Mouse (Mus musculus): Measurements from ENCODE around the gene Abca2. TPM values are rescaled to one million over a fixed set of nuclear protein-coding genes. Genes with fewer than 3 reads are reported as not detected.
A peak's percentile ranks its signal among the peaks of the same experiment; 100 is the strongest.

The Abca2 gene
- polyA plus RNA-seq, 1 experiment = 61.1 TPM

GRCm38 (mm10) chr2:25432326-25433098 is 4.0 kb downstream of the Abca2 start:
- Histone ChIP-seq H3K4me3 (ENCODE audit: extremely low read depth, insufficient read depth, insufficient read length) (no peak overlapping the region), H3K36me3 (ENCODE audit: control insufficient read depth, insufficient read depth, low read length) (peaks cover 1% of the 10 kb centered on the region), H3K27ac (ENCODE audit: insufficient read depth, low read length) (no peak overlapping the region), H3K4me1 (ENCODE audit: control insufficient read depth, insufficient read depth, insufficient read length) (peaks cover 5% of the 10 kb centered on the region), H3K27me3 (ENCODE audit: control insufficient read depth, insufficient read depth, low read length) (no peaks in the 10 kb centered on the region)
- TF ChIP-seq CTCF (IDR thresholded peaks at IDR 0.05; ENCODE audit: extremely low read depth, insufficient read depth, insufficient read length, insufficient replicate concordance) (no peak), POLR2A (IDR thresholded peaks at IDR 0.05; ENCODE audit: low read depth, low read length) (no peak)
- WGBS = 86% methylated on average over 11 of the region's 11 CpGs
- no peak for DNase-seq (ENCODE audit: low read depth in 1 of 2, low spot score in 2 of 2)

- no peak for DNase-seq (ENCODE audit: low read depth in 1 of 2, low spot score in 2 of 2)
- WGBS = 92% methylated on average over 17 of the region's 17 CpGs
- peaks cover 5% of the 10 kb centered on the region for H3K4me1 ChIP-seq (ENCODE audit: control insufficient read depth, insufficient read depth, insufficient read length)
- H3K36me3 ChIP-seq (ENCODE audit: control insufficient read depth, insufficient read depth, low read length) = peaks cover 5% of the 10 kb centered on the region
- H3K27me3 ChIP-seq (ENCODE audit: control insufficient read depth, insufficient read depth, low read length) = no peaks in the 10 kb centered on the region
- H3K4me3 ChIP-seq (ENCODE audit: extremely low read depth, insufficient read depth, insufficient read length) = no peak overlapping the region
- TF ChIP-seq CTCF (IDR thresholded peaks at IDR 0.05; ENCODE audit: extremely low read depth, insufficient read depth, insufficient read length, insufficient replicate concordance) (no peak), POLR2A (IDR thresholded peaks at IDR 0.05; ENCODE audit: low read depth, low read length) (no peak)
- no peak overlapping the region for H3K27ac ChIP-seq (ENCODE audit: insufficient read depth, low read length)
These were observed 4.6 kb downstream of the Abca2 start for GRCm38 (mm10) chr2:25433101-25433500.

GRCm38 (mm10) chr2:25434292-25434691 is 5.8 kb downstream of the Abca2 start:
- peaks cover 7% of the 10 kb centered on the region for H3K36me3 ChIP-seq (ENCODE audit: control insufficient read depth, insufficient read depth, low read length)
- H3K27ac ChIP-seq (ENCODE audit: insufficient read depth, low read length) = no peak overlapping the region
- H3K4me3 ChIP-seq (ENCODE audit: extremely low read depth, insufficient read depth, insufficient read length) = no peak overlapping the region
- WGBS = 90% methylated on average over 8 of the region's 8 CpGs
- H3K27me3 ChIP-seq (ENCODE audit: control insufficient read depth, insufficient read depth, low read length) = no peaks in the 10 kb centered on the region
- H3K4me1 ChIP-seq (ENCODE audit: control insufficient read depth, insufficient read depth, insufficient read length) = peaks cover 3% of the 10 kb centered on the region; the same call in 1 of the 2 replicates
- peak in 1 of 2 experiments; percentile 2 for DNase-seq (ENCODE audit: low read depth in 1 of 2, low spot score in 2 of 2)
- TF ChIP-seq CTCF (IDR thresholded peaks at IDR 0.05; ENCODE audit: extremely low read depth, insufficient read depth, insufficient read length, insufficient replicate concordance) = no peak
- no peak for TF ChIP-seq POLR2A (IDR thresholded peaks at IDR 0.05; ENCODE audit: low read depth, low read length)

- DNase-seq (ENCODE audit: low read depth in 1 of 2, low spot score in 2 of 2) = no peak
- 85% methylated on average over 10 of the region's 10 CpGs for whole genome bisulfite sequencing
- H3K36me3 ChIP-seq (ENCODE audit: control insufficient read depth, insufficient read depth, low read length) = peaks cover 15% of the 10 kb centered on the region
These were observed 7.8 kb downstream of the Abca2 start for GRCm38 (mm10) chr2:25436286-25436820.

GRCm38 (mm10) chr2:25441067-25441466 is 12.6 kb downstream of the Abca2 start:
- 90% methylated on average over 20 of the region's 20 CpGs for WGBS
- H3K27me3 ChIP-seq (ENCODE audit: control insufficient read depth, insufficient read depth, low read length) = no peaks in the 10 kb centered on the region
- H3K4me1 ChIP-seq (ENCODE audit: control insufficient read depth, insufficient read depth, insufficient read length) = no peaks in the 10 kb centered on the region
- H3K27ac ChIP-seq (ENCODE audit: insufficient read depth, low read length) = no peak overlapping the region
- DNase-seq (ENCODE audit: low read depth in 1 of 2, low spot score in 2 of 2) = no peak
- TF ChIP-seq POLR2A (IDR thresholded peaks at IDR 0.05; ENCODE audit: low read depth, low read length) (no peak), CTCF (IDR thresholded peaks at IDR 0.05; ENCODE audit: extremely low read depth, insufficient read depth, insufficient read length, insufficient replicate concordance) (no peak)
- H3K4me3 ChIP-seq (ENCODE audit: extremely low read depth, insufficient read depth, insufficient read length) = no peak overlapping the region
- H3K36me3 ChIP-seq (ENCODE audit: control insufficient read depth, insufficient read depth, low read length) = peaks cover 28% of the 10 kb centered on the region

More at GRCm38 (mm10) chr2:25436286-25436820, 7.8 kb downstream of the Abca2 start:
- Histone ChIP-seq H3K4me3 (ENCODE audit: extremely low read depth, insufficient read depth, insufficient read length) (no peak overlapping the region), H3K4me1 (ENCODE audit: control insufficient read depth, insufficient read depth, insufficient read length) (no peaks in the 10 kb centered on the region), H3K27me3 (ENCODE audit: control insufficient read depth, insufficient read depth, low read length) (no peaks in the 10 kb centered on the region), H3K27ac (ENCODE audit: insufficient read depth, low read length) (no peak overlapping the region)
- no peak for TF ChIP-seq POLR2A (IDR thresholded peaks at IDR 0.05; ENCODE audit: low read depth, low read length)
- TF ChIP-seq CTCF (IDR thresholded peaks at IDR 0.05; ENCODE audit: extremely low read depth, insufficient read depth, insufficient read length, insufficient replicate concordance) = no peak

- Histone ChIP-seq H3K27ac (ENCODE audit: insufficient read depth, low read length) (no peak overlapping the region), H3K27me3 (ENCODE audit: control insufficient read depth, insufficient read depth, low read length) (no peaks in the 10 kb centered on the region), H3K4me3 (ENCODE audit: extremely low read depth, insufficient read depth, insufficient read length) (no peak overlapping the region), H3K36me3 (ENCODE audit: control insufficient read depth, insufficient read depth, low read length) (peaks cover 34% of the 10 kb centered on the region), H3K4me1 (ENCODE audit: control insufficient read depth, insufficient read depth, insufficient read length) (no peaks in the 10 kb centered on the region)
- TF ChIP-seq POLR2A (IDR thresholded peaks at IDR 0.05; ENCODE audit: low read depth, low read length) (no peak), CTCF (IDR thresholded peaks at IDR 0.05; ENCODE audit: extremely low read depth, insufficient read depth, insufficient read length, insufficient replicate concordance) (no peak)
- DNase-seq (ENCODE audit: low read depth in 1 of 2, low spot score in 2 of 2) = no peak
- WGBS = 92% methylated on average over 14 of the region's 14 CpGs
These were observed 14.2 kb downstream of the Abca2 start for GRCm38 (mm10) chr2:25442682-25443081.

Data from spleen, adult 2 months (tissue).